Mouse (Mus musculus) ES-CJ7 (cell line): ENCODE measurements around the gene Tpbpa.
A peak's percentile ranks its signal among the peaks of the same experiment; 100 is the strongest.
"Not testable (repeated sequence)": the region's sequence is repeated elsewhere in the genome, so short reads cannot be mapped to it uniquely, and the experiment has no call there.

Experiments
- DNase-seq: peaks from one replicate; pipeline ENCODE4 v3.0.0; 2011; ENCODE audit warnings: low read depth, low spot score

Tpbpa gene

DNA sequence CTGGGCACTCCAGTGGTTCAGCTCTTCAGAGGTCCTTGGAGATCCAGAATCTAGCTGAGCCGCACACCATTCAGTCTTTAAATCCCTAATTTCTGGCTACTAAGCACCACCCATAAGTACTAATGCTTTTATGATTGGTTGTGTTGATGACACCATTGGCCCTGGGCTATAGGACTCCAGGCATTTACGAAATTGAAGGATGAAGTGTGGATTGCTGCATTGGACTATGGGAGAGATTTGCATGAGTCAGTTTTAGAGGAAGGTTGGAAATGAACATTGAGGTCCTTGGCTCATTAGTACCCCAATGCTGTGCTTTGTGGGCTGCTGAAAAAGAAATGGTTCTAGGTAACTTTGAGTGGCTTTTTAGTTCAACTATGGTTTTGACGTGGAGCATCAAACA lies at the start of gene Tpbpa:
Tpbpa (minus strand) TSS at position 101 of the 400 bp plus-strand sequence.
- DNase-seq, result not testable (repeated sequence)

DNA sequence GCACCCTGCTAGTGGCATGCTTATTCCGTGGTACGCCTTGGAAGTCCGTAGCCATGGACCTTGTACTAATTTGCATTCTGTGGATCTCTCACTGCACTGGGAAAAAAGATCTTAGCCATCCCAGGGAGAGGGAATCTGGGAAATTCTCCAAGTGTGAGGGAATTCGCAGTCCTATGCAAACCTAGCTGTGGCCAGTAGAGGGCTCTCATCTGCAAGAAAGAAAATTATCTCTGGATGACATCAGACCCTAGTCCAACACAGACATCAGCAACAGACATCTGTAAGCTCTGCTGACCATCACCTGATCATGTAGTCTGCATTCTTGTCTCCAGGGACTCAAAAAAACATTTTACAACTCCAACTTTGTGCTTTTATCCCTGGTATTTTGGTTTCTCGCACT lies 45.1 kb upstream of the Tpbpa start:
- DNase-seq, result not testable (repeated sequence)

DNA sequence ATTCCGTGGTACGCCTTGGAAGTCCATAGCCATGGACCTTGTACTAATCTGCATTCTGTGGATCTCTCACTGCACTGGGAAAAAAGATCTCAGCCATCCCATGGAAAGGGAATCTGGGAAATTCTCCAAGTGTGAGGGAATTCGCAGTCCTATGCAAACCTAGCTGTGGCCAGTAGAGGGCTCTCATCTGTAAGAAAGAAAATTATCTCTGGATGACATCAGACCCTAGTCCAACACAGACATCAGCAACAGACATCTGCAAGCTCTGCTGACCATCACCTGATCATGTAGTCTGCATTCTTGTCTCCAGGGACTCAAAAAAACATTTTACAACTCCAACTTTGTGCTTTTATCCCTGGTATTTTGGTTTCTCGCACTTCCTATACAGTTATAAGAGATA lies 30.5 kb upstream of the Tpbpa start:
- peak; percentile 16 for DNase-seq

DNA sequence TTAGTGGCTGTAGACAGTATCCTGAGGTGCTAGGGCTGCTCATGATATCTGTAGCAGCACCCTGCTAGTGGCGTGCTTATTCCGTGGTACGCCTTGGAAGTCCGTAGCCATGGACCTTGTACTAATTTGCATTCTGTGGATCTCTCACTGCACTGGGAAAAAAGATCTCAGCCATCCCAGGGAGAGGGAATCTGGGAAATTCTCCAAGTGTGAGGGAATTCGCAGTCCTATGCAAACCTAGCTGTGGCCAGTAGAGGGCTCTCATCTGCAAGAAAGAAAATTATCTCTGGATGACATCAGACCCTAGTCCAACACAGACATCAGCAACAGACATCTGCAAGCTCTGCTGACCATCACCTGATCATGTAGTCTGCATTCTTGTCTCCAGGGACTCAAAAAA lies 22.2 kb upstream of the Tpbpa start:
- DNase-seq, result not testable (repeated sequence)

DNA sequence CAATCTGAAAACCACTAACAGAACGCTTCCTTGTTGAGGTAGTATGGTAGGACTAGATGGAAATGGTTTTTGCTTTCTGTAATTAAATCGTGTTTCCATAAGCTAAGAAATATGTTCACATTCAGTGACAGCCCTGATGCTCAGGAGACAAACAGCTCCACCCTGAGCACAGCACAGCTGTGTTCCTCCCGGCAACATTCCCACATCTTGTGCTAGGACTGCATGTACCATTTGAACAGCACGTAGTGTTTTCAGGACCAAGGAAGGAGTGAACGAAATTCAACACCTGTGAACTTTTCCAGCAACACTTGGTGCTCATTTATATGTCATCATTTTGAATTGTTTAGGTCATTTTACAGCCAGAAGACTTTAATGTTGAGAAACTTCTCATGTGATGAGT lies 19.9 kb upstream of the Tpbpa start:
- no peak for DNase-seq

DNA sequence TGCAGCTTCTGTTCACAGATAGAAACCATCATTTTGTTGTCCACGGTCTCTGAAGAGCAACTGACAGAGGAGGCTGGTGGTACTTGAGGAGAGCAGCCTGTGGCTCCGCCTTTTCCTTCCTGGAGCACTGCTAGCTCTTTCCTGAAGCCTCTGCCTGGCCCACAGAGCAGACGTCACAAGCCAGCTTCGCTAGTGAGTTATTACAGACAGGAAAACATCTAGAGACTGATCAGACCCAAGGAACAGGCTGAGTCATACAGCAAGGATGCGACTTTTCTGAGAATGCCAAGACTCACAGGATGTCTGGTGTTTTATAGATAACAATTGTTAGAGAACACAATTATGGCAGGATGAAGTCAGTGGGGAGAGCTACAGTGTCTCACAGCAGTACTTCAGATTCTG lies 5.3 kb downstream of the Tpbpa start, which contains the start of the genes Gm49391 and Ctla2a:
Gm49391 (minus strand) TSS at position 72 of the 402 bp plus-strand sequence.
Ctla2a (minus strand) TSS at position 126 of the 402 bp plus-strand sequence.
- no peak for DNase-seq

DNA sequence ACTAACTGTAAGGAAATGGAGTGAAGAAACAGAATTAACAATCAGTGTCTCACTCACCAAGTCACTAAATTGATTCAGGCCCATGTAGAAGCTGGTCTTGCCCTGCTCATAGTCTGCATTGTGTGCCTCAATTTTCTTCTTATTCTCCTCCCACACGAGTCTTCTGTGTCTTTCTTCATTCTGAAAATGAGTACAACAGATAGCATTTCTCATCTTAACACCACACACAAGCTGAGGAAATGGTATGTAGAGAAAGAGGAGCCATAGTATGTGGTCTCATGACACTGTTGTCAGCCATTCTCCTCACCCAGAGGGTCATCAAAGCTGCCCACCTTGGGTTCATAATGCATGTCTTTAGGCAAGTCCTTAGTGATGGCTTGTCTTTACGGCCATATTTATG lies 6.3 kb downstream of the Tpbpa start, which contains the start of gene Gm49393:
Gm49393 (minus strand) TSS at position 101 of the 400 bp plus-strand sequence.
- DNase-seq, result not testable (repeated sequence)

DNA sequence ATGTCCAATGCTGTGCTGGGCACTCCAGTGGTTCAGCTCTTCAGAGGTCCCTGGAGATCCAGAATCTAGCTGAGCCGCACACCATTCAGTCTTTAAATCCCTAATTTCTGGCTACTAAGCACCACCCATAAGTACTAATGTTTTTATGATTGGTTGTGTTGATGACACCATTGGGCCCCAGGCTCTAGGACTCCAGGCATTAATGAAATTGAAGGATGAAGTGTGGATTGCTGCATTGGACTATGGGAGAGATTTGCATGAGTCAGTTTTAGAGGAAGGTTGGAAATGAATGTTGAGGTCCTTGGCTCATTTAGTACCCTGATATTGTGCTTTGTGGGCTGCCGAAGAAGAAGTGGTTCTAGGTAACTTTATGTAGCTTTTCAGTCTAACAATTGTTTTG lies 37.0 kb downstream of the Tpbpa start, which contains the start of gene Tpbpb:
Tpbpb (minus strand) TSS at position 101 of the 400 bp plus-strand sequence.
- DNase-seq, result not testable (repeated sequence)

DNA sequence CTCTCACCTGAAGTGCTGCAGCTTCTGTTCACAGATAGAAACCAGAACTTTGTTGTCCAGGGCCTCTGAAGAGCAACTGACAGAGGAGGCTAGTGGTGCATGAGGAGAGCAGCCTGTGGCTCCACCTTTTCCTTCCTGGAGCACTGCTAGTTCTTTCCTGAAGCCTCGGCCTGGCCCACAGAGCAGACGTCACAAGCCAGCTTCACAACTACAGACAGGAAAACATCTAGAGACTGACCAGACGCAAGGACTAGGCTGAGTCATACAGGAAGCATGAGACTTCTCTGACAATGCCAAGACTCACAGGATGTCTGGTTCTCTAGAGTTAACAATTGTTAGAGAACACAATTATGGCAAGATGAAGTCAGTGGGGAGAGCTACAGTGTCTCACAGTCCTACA lies 44.5 kb downstream of the Tpbpa start, which contains the start of gene Ctla2b:
Ctla2b (minus strand) TSS at position 120 of the 400 bp plus-strand sequence.
- DNase-seq, result no peak

DNA sequence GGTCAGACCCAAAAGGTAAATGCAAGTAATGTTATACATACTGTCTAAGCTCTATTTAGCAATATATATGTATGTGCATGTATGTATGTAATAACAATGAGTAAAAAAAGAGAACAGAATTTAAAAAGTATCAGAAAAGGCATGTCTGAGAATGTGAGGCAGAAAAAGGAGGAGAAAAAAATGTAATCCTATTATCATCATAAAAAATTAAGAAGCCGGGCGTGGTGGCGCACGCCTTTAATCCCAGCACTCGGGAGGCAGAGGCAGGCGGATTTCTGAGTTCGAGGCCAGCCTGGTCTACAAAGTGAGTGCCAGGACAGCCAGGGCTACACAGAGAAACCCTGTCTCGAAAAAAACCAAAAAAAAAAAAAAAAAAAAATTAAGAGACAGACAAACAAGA lies 45.0 kb downstream of the Tpbpa start, which contains the start of gene Gm49392:
Gm49392 (minus strand) TSS at position 101 of the 400 bp plus-strand sequence.
- not testable (repeated sequence) for DNase-seq

DNA sequence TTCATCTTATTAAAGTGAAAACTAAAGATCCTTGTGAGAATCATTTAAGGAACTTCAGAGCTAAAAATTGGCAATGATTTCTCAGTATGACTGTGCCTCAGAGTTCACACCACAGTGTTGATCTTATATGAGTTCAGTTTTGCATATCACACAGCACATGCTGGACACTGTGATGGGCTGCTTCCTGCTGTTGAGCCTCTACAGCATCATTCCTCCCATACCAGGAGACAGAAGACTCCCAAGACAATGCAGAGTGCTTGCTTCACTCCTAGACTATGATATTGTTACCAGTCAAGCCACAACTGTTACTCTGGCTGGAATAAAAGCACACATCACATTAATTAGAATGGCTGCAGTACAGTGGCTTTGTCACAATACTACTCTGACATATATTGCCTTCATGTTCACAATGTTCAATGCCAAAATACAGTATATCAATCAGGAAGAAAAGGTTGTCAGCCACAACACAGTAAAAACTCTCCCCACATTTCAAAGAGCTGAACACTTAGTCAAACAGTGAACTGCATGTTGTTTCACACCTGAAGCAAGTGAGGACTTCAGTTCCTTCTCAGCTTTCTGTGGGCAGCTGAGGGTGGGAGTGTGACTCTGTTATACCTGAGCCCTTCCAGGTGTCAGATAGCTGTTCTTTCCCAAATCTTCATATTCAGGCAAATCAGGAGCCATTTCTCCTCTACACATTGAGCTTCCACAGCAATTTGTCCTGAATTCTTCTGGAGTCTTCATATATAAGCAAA lies 46.2 kb downstream of the Tpbpa start:
- no peak for DNase-seq

DNA sequence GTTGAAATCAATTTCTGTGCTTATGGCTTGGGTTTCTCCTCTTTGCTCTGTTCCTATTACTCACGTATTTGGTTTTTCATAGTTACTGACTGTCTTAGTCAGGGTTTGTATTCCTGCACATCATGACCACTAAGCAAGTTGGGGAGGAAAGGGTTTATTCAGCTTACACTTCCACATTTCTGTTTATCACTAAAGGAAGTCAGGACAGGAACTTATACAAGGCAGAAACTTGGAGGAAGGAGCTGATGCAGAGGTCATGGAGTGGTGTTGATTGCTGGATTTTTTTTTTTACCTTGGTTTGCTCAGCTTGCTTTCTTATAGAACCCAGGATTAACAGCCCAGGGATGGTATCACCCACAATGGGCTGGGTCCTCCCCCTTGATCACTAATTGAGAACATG lies 49.5 kb downstream of the Tpbpa start:
- no peak for DNase-seq
